Mouse (Mus musculus) inflammation-experienced regulatory T-cells, adult 6 months (primary cell): ENCODE data around the gene Kcnj14. TPM values are rescaled to one million over a fixed set of nuclear protein-coding genes. Genes with fewer than 3 reads are reported as not detected.
A peak's percentile ranks its signal among the peaks of the same experiment; 100 is the strongest.

Source experiments
- ATAC-seq: one replicate; pipeline ENCODE4 v1.8.0; 2017
- polyA plus RNA-seq, 3 experiments: library from polyadenylated mRNA; unstranded; fragments of 100-300 nt; shearing (Covaris generic); gene quantifications; one replicate each; pipeline ENCODE4 v1.2.1; 2017

Gene Kcnj14
- polyA plus RNA-seq = not detected

- no peak for ATAC-seq
Observed at GRCm38 (mm10) chr7:45824598-45824997, at the start of gene Kcnj14. TSS of gene Kcnj14 (minus strand) at chr7:45824782.

- peak; percentile 27 for ATAC-seq
Observed at GRCm38 (mm10) chr7:45873061-45873947, 48.7 kb upstream of the Kcnj14 start.

GRCm38 (mm10) chr7:45872624-45873023 lies 48.0 kb upstream of the Kcnj14 start, which contains the start of gene Kdelr1:
TSS of gene Kdelr1 (plus strand) at chr7:45872772.
- ATAC-seq = peak; percentile 90

- ATAC-seq = no peak
Observed at GRCm38 (mm10) chr7:45870282-45871058, 45.9 kb upstream of the Kcnj14 start.

GRCm38 (mm10) chr7:45869787-45870186 lies 45.2 kb upstream of the Kcnj14 start:
- ATAC-seq = no peak

- ATAC-seq = no peak
Observed at GRCm38 (mm10) chr7:45869107-45869670, 44.6 kb upstream of the Kcnj14 start.

- ATAC-seq = no peak
Observed at GRCm38 (mm10) chr7:45867871-45868270, 43.3 kb upstream of the Kcnj14 start.

- peak; percentile 83 for ATAC-seq
Observed at GRCm38 (mm10) chr7:45865925-45866910, 41.6 kb upstream of the Kcnj14 start.

GRCm38 (mm10) chr7:45864435-45864834 lies 39.9 kb upstream of the Kcnj14 start:
- no peak for ATAC-seq

GRCm38 (mm10) chr7:45862804-45863203 lies 38.2 kb upstream of the Kcnj14 start:
- no peak for ATAC-seq

GRCm38 (mm10) chr7:45859008-45859407 lies 34.4 kb upstream of the Kcnj14 start:
- ATAC-seq = no peak

GRCm38 (mm10) chr7:45856950-45857901 lies 32.6 kb upstream of the Kcnj14 start:
- no peak for ATAC-seq

GRCm38 (mm10) chr7:45853089-45853488 lies 28.5 kb upstream of the Kcnj14 start:
- ATAC-seq = no peak

- ATAC-seq = no peak
Observed at GRCm38 (mm10) chr7:45850661-45851060, 26.1 kb upstream of the Kcnj14 start.

- no peak for ATAC-seq
Observed at GRCm38 (mm10) chr7:45848447-45849027, 24.0 kb upstream of the Kcnj14 start.

GRCm38 (mm10) chr7:45842950-45843744 lies 18.6 kb upstream of the Kcnj14 start:
- no peak for ATAC-seq

GRCm38 (mm10) chr7:45833924-45834323 lies 9.3 kb upstream of the Kcnj14 start:
- ATAC-seq = no peak

GRCm38 (mm10) chr7:45833148-45833790 lies 8.7 kb upstream of the Kcnj14 start:
- no peak for ATAC-seq

- no peak for ATAC-seq
Observed at GRCm38 (mm10) chr7:45832428-45832827, 7.8 kb upstream of the Kcnj14 start.
